In genomic region chr5:107279263-107279662, GRCm38 (mm10) we compare ENCODE assay signal across 14 mouse cellular contexts. TPM values are rescaled to one million over a fixed set of nuclear protein-coding genes. Genes with fewer than 3 reads are reported as not detected.
DNase-seq lines count a peak whose midpoint lies in the region; TF ChIP-seq lines count a peak whose summit lies in the region.
"Had no signal": no experiment of that assay in that cellular context is flagged by ENCODE, and none has a peak within 500 bp of the region (broad histone marks: within the 10 kb centered on the region; RNA-seq: fewer than 3 reads in every experiment).

No protein-coding gene starts in this region.

- peaks cover 24% of the 10 kb centered on the region for H3K4me1 ChIP-seq in thymus, adult 2 months (replicated peaks; ENCODE audit: control insufficient read depth, insufficient read depth, low read length)

- intact Hi-C loops in heart, postnatal 25 days (cut with DNase I): no loop called here
- intact Hi-C loops in left cerebral cortex, postnatal 25 days (cut with DNase I): no loop called here

- WGBS in thymus, adult 2 months: 25% methylated on average over 4 of the region's 4 CpGs

- H3K4me3 ChIP-seq in thymus, adult 2 months (ENCODE audit: control insufficient read depth, insufficient read depth, low read length): no peak overlapping the region
- H3K4me3 ChIP-seq: hindbrain, embryonic 15.5 days; liver, embryonic 12.5 days; midbrain, embryonic 12.5 days had no signal

- H3K36me3 ChIP-seq in thymus, adult 2 months (ENCODE audit: control insufficient read depth, insufficient read depth, low read length): no peaks in the 10 kb centered on the region
- H3K36me3 ChIP-seq: G1E; hindbrain, embryonic 15.5 days; midbrain, embryonic 12.5 days had no signal

- TF ChIP-seq CTCF in thymus, adult 2 months (IDR thresholded peaks at IDR 0.05; ENCODE audit: borderline replicate concordance, control insufficient read depth, extremely low read depth, insufficient read depth, low read length, poor library complexity): no peak

- no peak for TF ChIP-seq POLR2A in thymus, adult 2 months (IDR thresholded peaks at IDR 0.05; ENCODE audit: control insufficient read depth, extremely low read depth, insufficient read depth, low read length, poor library complexity)

- DNase-seq in heart, adult 18-20 months: peak; percentile 40 to 44
- DNase-seq in heart, postnatal 25 days (ENCODE audit: low spot score): no peak
- no peak for DNase-seq in thymus, adult 2 months
- DNase-seq in thymus, postnatal 4 days: no peak
- DNase-seq in cerebellum, adult 8-10 months: peak; percentile 75
- DNase-seq in layer of hippocampus, adult 9-10 months (ENCODE audit: low spot score): no peak
- no peak for DNase-seq in frontal cortex, postnatal 14 days (ENCODE audit: low spot score in 2 of 2)
- DNase-seq in left cerebral cortex, postnatal 25 days (ENCODE audit: low spot score in 2 of 2): no peak
- DNase-seq: gastrocnemius, postnatal 36 days had no signal

- H3K27me3 ChIP-seq in thymus, adult 2 months (ENCODE audit: control insufficient read depth, insufficient read depth, low read length): no peaks in the 10 kb centered on the region
- H3K27me3 ChIP-seq: hindbrain, embryonic 15.5 days; liver, embryonic 12.5 days; midbrain, embryonic 12.5 days had no signal

- 0 out of 2 replicates have a peak overlapping the region, but pooled peaks have one; percentile 1 for H3K27ac ChIP-seq in thymus, adult 2 months (ENCODE audit: control insufficient read depth, insufficient read depth, low read length)
- H3K27ac ChIP-seq: hindbrain, embryonic 15.5 days; liver, embryonic 12.5 days; midbrain, embryonic 12.5 days had no signal

RNA-seq across cellular contexts. Expression of gene Tgfbr3, which starts 10.2 kb away (rescaled TPM):
- total RNA-seq in heart, adult 18-20 months (2021): 10 to 100 TPM; 36.4 to 44.5 TPM
- total RNA-seq in heart, postnatal 25 days (2021): 10 to 100 TPM; 42.9 to 50.8 TPM
- polyA plus RNA-seq in thymus, adult 2 months (2012; rRNA removed): 20.7 and 23.9 TPM in 2 replicates
- 1 to 10 TPM; 7.8 to 9.9 TPM for total RNA-seq in left cerebral cortex, postnatal 25 days (2021)
- polyA plus RNA-seq: G1E had no signal

RNA-seq across cellular contexts. Expression of gene Brdt, which starts 51.7 kb away (rescaled TPM):
- under 1 TPM; 0.15 to 0.49 TPM for total RNA-seq in heart, adult 18-20 months (2021)
- total RNA-seq in heart, postnatal 25 days (2021): under 1 TPM; 0.26 to 0.56 TPM
- polyA plus RNA-seq in thymus, adult 2 months (2012; rRNA removed): 4.7 and 4.9 TPM in 2 replicates
- total RNA-seq in left cerebral cortex, postnatal 25 days (2021): 10 to 100 TPM; 14.0 to 15.1 TPM
- total RNA-seq: common myeloid progenitor, adult 5-6 weeks had no signal
- polyA plus RNA-seq: G1E had no signal

Comparison
In these comparisons a context has a peak if more than half of its experiments do, and no peak if none do; other contexts are left out.
1. DNase-seq: peak in heart, adult 18-20 months (2 of 2) and cerebellum, adult 8-10 months (single experiment); none in heart, postnatal 25 days (single experiment), thymus, adult 2 months (single experiment), thymus, postnatal 4 days (single experiment), layer of hippocampus, adult 9-10 months (single experiment), frontal cortex, postnatal 14 days (0 of 2) and left cerebral cortex, postnatal 25 days (0 of 2).
2. RNA of gene Brdt, which starts 51.7 kb away (total RNA-seq): 14.0 to 15.1 TPM in left cerebral cortex, postnatal 25 days; 0.26 to 0.56 TPM in heart, postnatal 25 days and 0.15 to 0.49 TPM in heart, adult 18-20 months; every median in the first group is over 4 times any median in the second.